ENCODE assay signal across 26 mouse cellular contexts in the genomic region with DNA sequence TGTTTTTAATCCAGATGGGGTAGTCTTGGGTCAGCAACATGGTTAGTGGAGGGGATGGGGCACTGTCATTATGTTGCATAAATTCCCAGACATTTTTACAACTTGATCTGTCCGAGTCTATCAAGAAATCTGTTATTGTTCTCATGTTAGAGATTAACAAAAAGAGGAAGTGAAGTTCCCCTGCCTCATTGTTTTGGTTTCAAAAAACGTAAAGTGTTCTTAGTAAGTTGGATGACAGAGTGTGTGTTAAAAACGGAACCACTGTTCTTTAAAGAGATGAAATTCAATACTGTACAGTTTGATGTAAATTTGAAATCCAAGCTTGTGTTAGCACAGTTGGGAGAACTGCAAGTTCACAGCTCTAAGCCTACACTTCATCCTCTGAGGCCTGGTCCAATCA.
DNase-seq lines count a peak whose midpoint lies in the region; ATAC-seq and TF ChIP-seq lines count a peak whose summit lies in the region.
"Had no signal": no experiment of that assay in that cellular context is flagged by ENCODE, and none has a peak within 500 bp of the region (broad histone marks: within the 10 kb centered on the region; RNA-seq: fewer than 3 reads in every experiment).

No protein-coding gene starts in this region.

- no peaks in the 10 kb centered on the region for H3K27me3 ChIP-seq in kidney, embryonic 14.5 days (ENCODE audit: control insufficient read depth, insufficient read depth, low read length)
- no peaks in the 10 kb centered on the region for H3K27me3 ChIP-seq in kidney, embryonic 16.5 days (ENCODE audit: insufficient read depth, low read length)
- H3K27me3 ChIP-seq: embryonic facial prominence, embryonic 15.5 days; hindbrain, embryonic 13.5 days; Patski had no signal

- 40% methylated on average over 3 of the region's 3 CpGs for WGBS in kidney, embryonic 14.5 days
- 25% methylated on average over 3 of the region's 3 CpGs for WGBS in kidney, embryonic 16.5 days

- H3K4me3 ChIP-seq in bone marrow macrophage, adult 2 months (ENCODE audit: insufficient read depth, low read length), result no peak overlapping the region
- H3K4me3 ChIP-seq in kidney, embryonic 14.5 days (ENCODE audit: low read length), result no peak overlapping the region
- H3K4me3 ChIP-seq in kidney, embryonic 16.5 days (ENCODE audit: low read length), result no peak overlapping the region
- H3K4me3 ChIP-seq: embryonic facial prominence, embryonic 15.5 days; erythroblast, embryonic 14.5 days; forebrain, embryonic 10.5 days; heart, embryonic 10.5 days; hindbrain, embryonic 13.5 days had no signal

- no peak for TF ChIP-seq CTCF in bone marrow macrophage, adult 2 months (IDR thresholded peaks at IDR 0.05; ENCODE audit: low read depth, low read length)

- no peak for TF ChIP-seq POLR2A in bone marrow macrophage, adult 2 months (IDR thresholded peaks at IDR 0.05; ENCODE audit: borderline replicate concordance, low read depth, low read length)

- no peaks in the 10 kb centered on the region for H3K9me3 ChIP-seq in kidney, embryonic 14.5 days (ENCODE audit: control insufficient read depth, low read length)
- no peaks in the 10 kb centered on the region for H3K9me3 ChIP-seq in kidney, embryonic 16.5 days (ENCODE audit: low read length)
- H3K9me3 ChIP-seq: embryonic facial prominence, embryonic 15.5 days; forebrain, embryonic 10.5 days; heart, embryonic 10.5 days; hindbrain, embryonic 13.5 days had no signal

- peak; percentile 2 for DNase-seq in heart, adult 11 months
- DNase-seq in heart, adult 8-10 months (ENCODE audit: low spot score), result no peak
- DNase-seq in embryo, embryonic 10.5 days (ENCODE audit: low spot score), result no peak
- no peak for DNase-seq in cerebellum, adult 9-10 months
- DNase-seq: adrenal gland, postnatal 14 days; cerebellum, adult 8-10 months; cerebellum, postnatal 36 days; embryo, embryonic 11 days; gastrocnemius, postnatal 14 days; heart, postnatal 10 days; heart, postnatal 4 days; kidney, adult 11 months had no signal

- peak; percentile 90 for ATAC-seq in megakaryocyte, adult 5-6 weeks (ENCODE audit: poor library complexity, severe bottlenecking)
- ATAC-seq in kidney, embryonic 14.5 days (ENCODE audit: low FRiP score, low TSS enrichment), result no peak
- no peak for ATAC-seq in kidney, embryonic 16.5 days (ENCODE audit: low FRiP score, low TSS enrichment)
- ATAC-seq: activated CD4-positive, CD25-positive, alpha-beta regulatory T cell, adult 4 months; CD4-positive, CD25-positive, alpha-beta regulatory T cell, adult 4 months; forebrain, embryonic 14.5 days; hindbrain, postnatal 0 days; Patski had no signal

- no peak overlapping the region for H3K9ac ChIP-seq in kidney, embryonic 14.5 days (ENCODE audit: low read depth, low read length)
- no peak overlapping the region for H3K9ac ChIP-seq in kidney, embryonic 16.5 days (replicated peaks; ENCODE audit: low read length)
- H3K9ac ChIP-seq: embryonic facial prominence, embryonic 15.5 days; hindbrain, embryonic 13.5 days had no signal

- H3K4me1 ChIP-seq in bone marrow macrophage, adult 2 months (ENCODE audit: control insufficient read depth, insufficient read depth, low read length), result peaks cover 5% of the 10 kb centered on the region; the same call in 1 of the 2 replicates
- H3K4me1 ChIP-seq in kidney, embryonic 14.5 days (ENCODE audit: control insufficient read depth, insufficient read depth, low read length), result no peaks in the 10 kb centered on the region
- no peaks in the 10 kb centered on the region for H3K4me1 ChIP-seq in kidney, embryonic 16.5 days (ENCODE audit: insufficient read depth, low read length)
- H3K4me1 ChIP-seq: embryonic facial prominence, embryonic 15.5 days; forebrain, embryonic 10.5 days; heart, embryonic 10.5 days; hindbrain, embryonic 13.5 days had no signal

- peak overlapping the region; percentile 60 for H3K27ac ChIP-seq in bone marrow macrophage, adult 2 months (ENCODE audit: insufficient read depth, low read depth, low read length)
- H3K27ac ChIP-seq in kidney, embryonic 14.5 days (ENCODE audit: low read depth, low read length), result no peak overlapping the region
- H3K27ac ChIP-seq in kidney, embryonic 16.5 days (ENCODE audit: low read length), result no peak overlapping the region
- H3K27ac ChIP-seq: embryonic facial prominence, embryonic 15.5 days; forebrain, embryonic 10.5 days; heart, embryonic 10.5 days; hindbrain, embryonic 13.5 days; hindbrain, postnatal 0 days had no signal

- H3K36me3 ChIP-seq in kidney, embryonic 14.5 days (ENCODE audit: control insufficient read depth, insufficient read depth, low read length), result no peaks in the 10 kb centered on the region
- no peaks in the 10 kb centered on the region for H3K36me3 ChIP-seq in kidney, embryonic 16.5 days (ENCODE audit: insufficient read depth, low read length)
- H3K36me3 ChIP-seq: embryonic facial prominence, embryonic 15.5 days; forebrain, embryonic 10.5 days; heart, embryonic 10.5 days; hindbrain, embryonic 13.5 days had no signal

- no peak overlapping the region for H3K4me2 ChIP-seq in kidney, embryonic 14.5 days (replicated peaks; ENCODE audit: low read depth, low read length)
- H3K4me2 ChIP-seq in kidney, embryonic 16.5 days (replicated peaks; ENCODE audit: low read depth, low read length), result no peak overlapping the region
- H3K4me2 ChIP-seq: embryonic facial prominence, embryonic 15.5 days; hindbrain, embryonic 13.5 days had no signal
